Mouse (Mus musculus) ES-E14 (cell line): Measurements from ENCODE around the gene Sec63. TPM values are rescaled to one million over a fixed set of nuclear protein-coding genes. Genes with fewer than 3 reads are reported as not detected.

Experiments
- DNase-seq: peaks from one replicate; pipeline ENCODE4 v3.0.0-alpha.2; 2013; ENCODE audit warnings: low read depth, low spot score
- H3K27ac ChIP-seq: 2 replicates; pipeline ENCODE4 v1.5.1; 2012; ENCODE audit warnings: low read depth, mild to moderate bottlenecking, low read length, moderate library complexity, mixed read lengths; ENCODE audit not compliant: poor library complexity, insufficient read depth, severe bottlenecking
- H3K36me3 ChIP-seq: 2 replicates; pipeline ENCODE4 v1.6.1; 2012; ENCODE audit warnings: mild to moderate bottlenecking, low read length, moderate library complexity, mixed read lengths; ENCODE audit not compliant: control insufficient read depth, poor library complexity, insufficient read depth, severe bottlenecking
- H3K4me1 ChIP-seq, 2 experiments: fragments of 150-350 bp in 1 of 2; sonication (generic) in 1 of 2; 2 replicates each; pipeline ENCODE4 v1.6.1; 2012; ENCODE audit warnings: low read length in 2 of 2, mild to moderate bottlenecking in 1 of 2, mixed read lengths in 1 of 2; ENCODE audit not compliant: control insufficient read depth in 2 of 2, insufficient read depth in 2 of 2, poor library complexity in 1 of 2
- H3K4me3 ChIP-seq, 2 experiments: fragments of 150-350 bp in 1 of 2; sonication (generic) in 1 of 2; 2 replicates each; pipeline ENCODE4 v1.5.1; 2012; ENCODE audit warnings: low read length in 2 of 2, low read depth in 1 of 2, mild to moderate bottlenecking in 1 of 2, mixed read lengths in 1 of 2; ENCODE audit not compliant: insufficient read depth in 1 of 2, poor library complexity in 1 of 2, severe bottlenecking in 1 of 2
- H3K9ac ChIP-seq: 2 replicates; pipeline ENCODE4 v1.6.1; 2012; ENCODE audit warnings: low read depth, mild to moderate bottlenecking, low read length, mixed read lengths; ENCODE audit not compliant: poor library complexity, insufficient read depth, severe bottlenecking
- H3K9me3 ChIP-seq: fragments of 150-350 bp; sonication (generic); 2 replicates; pipeline ENCODE4 v1.6.1; 2012; ENCODE audit warnings: low read depth, mild to moderate bottlenecking, low read length; ENCODE audit not compliant: control insufficient read depth, insufficient read depth
- CHD2 ChIP-seq: IDR thresholded peaks from 2 replicates; pipeline ENCODE4 v1.6.1; 2014; ENCODE audit warnings: mild to moderate bottlenecking, low read depth, low read length, inconsistent platforms
- HCFC1 ChIP-seq: IDR thresholded peaks from 2 replicates; pipeline ENCODE4 v1.6.1; 2012; ENCODE audit warnings: low read length, inconsistent platforms, borderline replicate concordance; ENCODE audit not compliant: insufficient read depth
- MAFK ChIP-seq: IDR thresholded peaks from 2 replicates; pipeline ENCODE4 v1.6.1; 2014; ENCODE audit warnings: mild to moderate bottlenecking, low read depth, low read length, inconsistent platforms; ENCODE audit not compliant: insufficient read depth
- ZC3H11A ChIP-seq: IDR thresholded peaks from 2 replicates; pipeline ENCODE4 v1.6.1; 2012; ENCODE audit warnings: low read depth, mild to moderate bottlenecking, inconsistent platforms, low read length, borderline replicate concordance
- ZNF384 ChIP-seq: IDR thresholded peaks from 2 replicates; pipeline ENCODE4 v1.6.1; 2012; ENCODE audit warnings: low read depth, low read length, inconsistent platforms
- in situ Hi-C, 2 experiments: fragments of 600-800 bp; cut with MboI; formaldehyde crosslinking; loops; one replicate each; pipeline ENCODE4 v1.15.1; 2025; ENCODE audit warnings: low sequenced_read_pairs in 2 of 2, inconsistent platforms in 1 of 2; ENCODE audit not compliant: unreplicated experiment in 2 of 2
- total RNA-seq: library from RNA; depleted of rRNA; stranded (reverse); fragments of 300-350 nt; gene quantifications from 2 replicates; pipeline ENCODE4 v1.2.3, GENCODE M21; 2012

Sec63 gene
- total RNA-seq, 1 experiment: 44.2 TPM

DNA sequence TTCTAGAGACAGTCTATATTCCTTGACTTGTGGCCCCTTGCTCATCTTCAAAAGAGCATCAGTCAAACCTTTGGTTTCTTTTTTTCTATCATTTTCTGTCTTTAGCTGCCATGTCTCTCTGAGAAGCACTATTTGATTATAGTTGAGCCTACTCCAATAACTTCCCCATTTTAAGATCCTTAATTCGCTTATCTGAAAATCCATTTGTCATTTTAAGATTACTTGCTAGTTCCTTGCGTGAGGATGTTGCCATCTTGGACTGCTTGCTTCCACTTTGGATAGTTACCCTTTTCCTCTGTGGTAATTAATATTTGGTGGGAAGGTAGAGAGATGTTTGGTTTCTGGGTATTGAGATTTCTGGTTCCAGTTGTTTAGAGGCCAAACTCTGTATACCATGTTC, 19.5 kb downstream of the Sec63 start:
- no peak overlapping the region for H3K9ac ChIP-seq
- no peaks in the 10 kb centered on the region for H3K36me3 ChIP-seq
- H3K27ac ChIP-seq: no peak overlapping the region
- no peak for DNase-seq
- no peaks in the 10 kb centered on the region for H3K4me1 ChIP-seq
- H3K4me3 ChIP-seq: no peak overlapping the region
- no peaks in the 10 kb centered on the region for H3K9me3 ChIP-seq
- in situ Hi-C loops: no loop called here
- TF ChIP-seq HCFC1 (no peak), CHD2 (no peak), MAFK (no peak), ZC3H11A (no peak), ZNF384 (no peak)

DNA sequence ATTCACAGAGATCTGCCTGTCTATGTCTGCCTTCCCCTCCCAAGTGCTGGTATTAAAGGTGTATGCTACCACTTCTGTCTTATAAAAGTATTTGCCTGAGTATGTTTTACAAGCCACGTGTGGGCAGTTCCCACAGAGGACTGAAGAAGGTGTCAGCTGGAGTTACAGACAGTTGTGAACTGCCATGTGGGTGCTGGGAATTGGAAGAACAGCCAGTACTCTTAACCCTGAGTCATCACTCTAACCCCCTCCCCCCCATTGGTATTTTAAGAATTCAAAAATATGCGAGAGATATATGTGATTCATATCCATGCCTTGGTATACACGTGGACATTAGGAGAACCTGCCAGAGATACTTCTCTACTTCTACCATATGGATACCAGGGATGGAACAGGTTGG, 20.4 kb downstream of the Sec63 start:
- H3K9me3 ChIP-seq: no peaks in the 10 kb centered on the region
- no peak overlapping the region for H3K27ac ChIP-seq
- in situ Hi-C loops: no loop called here
- H3K36me3 ChIP-seq: no peaks in the 10 kb centered on the region
- H3K4me3 ChIP-seq: no peak overlapping the region
- TF ChIP-seq ZNF384 (no peak), MAFK (no peak), ZC3H11A (no peak), HCFC1 (no peak), CHD2 (no peak)
- no peaks in the 10 kb centered on the region for H3K4me1 ChIP-seq
- no peak overlapping the region for H3K9ac ChIP-seq
- DNase-seq: no peak

DNA sequence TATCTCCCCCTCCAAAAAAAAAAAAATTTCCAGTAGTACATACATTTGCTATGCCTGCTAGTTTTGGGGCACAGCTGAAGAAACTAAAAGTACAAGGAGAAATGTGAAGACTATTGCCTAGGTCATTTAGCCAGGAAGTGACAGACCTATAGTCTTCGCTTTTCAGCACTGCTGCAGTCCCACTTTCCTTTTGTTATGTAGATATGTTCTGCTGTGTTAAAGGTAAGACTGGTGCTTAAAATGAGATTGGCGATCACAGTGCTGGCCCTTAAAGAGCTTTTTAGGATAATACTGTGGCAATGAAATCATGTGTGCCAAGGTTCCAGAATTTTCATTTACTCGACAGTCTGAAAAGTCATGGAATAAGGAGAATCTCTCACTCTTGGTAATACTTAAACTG, 39.6 kb downstream of the Sec63 start:
- H3K4me1 ChIP-seq: 0 out of 4 replicates have a peak, but pooled peaks cover 0 to 2% of the 10 kb centered on the region in 2 experiments
- no peaks in the 10 kb centered on the region for H3K9me3 ChIP-seq
- H3K4me3 ChIP-seq: no peak overlapping the region
- no peak for TF ChIP-seq ZNF384
- TF ChIP-seq MAFK: no peak
- TF ChIP-seq CHD2: no peak
- no peak for TF ChIP-seq HCFC1
- no peak for TF ChIP-seq ZC3H11A
- H3K36me3 ChIP-seq: peaks cover 2% of the 10 kb centered on the region; the same call in 1 of the 2 replicates
- no peak overlapping the region for H3K27ac ChIP-seq
- in situ Hi-C loops: no loop called here
- H3K9ac ChIP-seq: no peak overlapping the region
- peak; percentile 17 for DNase-seq

DNA sequence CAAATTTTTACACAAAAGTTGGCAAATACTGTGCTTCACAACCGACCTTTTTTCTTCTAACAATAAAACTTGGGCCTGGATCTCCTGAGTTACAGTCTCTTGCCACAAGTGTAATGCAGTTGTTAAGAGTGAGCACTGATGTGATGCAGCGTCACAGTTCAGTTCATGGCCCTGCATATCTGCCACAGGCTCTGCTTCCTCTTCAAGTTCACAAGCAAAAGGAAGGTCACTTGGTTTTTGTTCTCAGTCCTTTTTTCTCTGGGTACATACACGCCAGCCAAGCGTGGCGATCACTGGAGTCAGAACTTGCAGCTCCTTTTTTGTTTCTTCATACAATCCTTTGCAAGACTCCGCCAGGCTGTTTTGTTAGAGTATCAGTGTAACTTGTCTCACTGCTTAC, 64.6 kb downstream of the Sec63 start:
- Histone ChIP-seq H3K4me1 (no peaks in the 10 kb centered on the region), H3K4me3 (no peak overlapping the region), H3K9me3 (no peaks in the 10 kb centered on the region), H3K36me3 (peaks cover 6% of the 10 kb centered on the region), H3K27ac (no peak overlapping the region), H3K9ac (no peak overlapping the region)
- in situ Hi-C loops: no loop called here
- no peak for TF ChIP-seq HCFC1
- TF ChIP-seq CHD2: no peak
- no peak for TF ChIP-seq ZNF384
- TF ChIP-seq MAFK: no peak
- TF ChIP-seq ZC3H11A: no peak
- DNase-seq: no peak

DNA sequence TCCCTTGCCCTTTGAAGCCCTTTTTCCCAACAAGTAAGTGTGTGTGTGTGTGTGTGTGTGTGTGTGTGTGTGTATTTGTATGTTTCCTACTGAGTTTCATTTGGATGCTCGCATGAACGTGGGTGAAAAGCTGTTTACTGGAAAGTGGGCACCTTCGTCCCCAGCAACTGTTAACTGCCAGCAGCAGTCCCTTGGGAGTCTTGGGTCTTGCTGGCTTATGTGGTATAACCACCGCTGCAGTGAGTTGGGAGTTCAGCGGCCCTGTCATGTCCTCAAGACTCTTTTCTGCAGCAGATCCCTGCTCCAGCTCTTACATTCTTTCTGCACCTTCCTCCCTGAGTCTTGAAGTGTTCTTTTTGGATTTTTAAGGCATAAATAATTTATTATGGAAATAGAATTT, 65.9 kb downstream of the Sec63 start:
- no peak overlapping the region for H3K4me3 ChIP-seq
- peaks cover 6% of the 10 kb centered on the region for H3K36me3 ChIP-seq
- no peak overlapping the region for H3K9ac ChIP-seq
- TF ChIP-seq MAFK (no peak), HCFC1 (no peak), ZC3H11A (no peak), ZNF384 (no peak), CHD2 (no peak)
- no peak overlapping the region for H3K27ac ChIP-seq
- DNase-seq: no peak
- no peaks in the 10 kb centered on the region for H3K4me1 ChIP-seq
- no peaks in the 10 kb centered on the region for H3K9me3 ChIP-seq
- in situ Hi-C loops: no loop called here
